Mouse (Mus musculus): Measurements from ENCODE around the gene Baz1b.

Gene Baz1b

DNA sequence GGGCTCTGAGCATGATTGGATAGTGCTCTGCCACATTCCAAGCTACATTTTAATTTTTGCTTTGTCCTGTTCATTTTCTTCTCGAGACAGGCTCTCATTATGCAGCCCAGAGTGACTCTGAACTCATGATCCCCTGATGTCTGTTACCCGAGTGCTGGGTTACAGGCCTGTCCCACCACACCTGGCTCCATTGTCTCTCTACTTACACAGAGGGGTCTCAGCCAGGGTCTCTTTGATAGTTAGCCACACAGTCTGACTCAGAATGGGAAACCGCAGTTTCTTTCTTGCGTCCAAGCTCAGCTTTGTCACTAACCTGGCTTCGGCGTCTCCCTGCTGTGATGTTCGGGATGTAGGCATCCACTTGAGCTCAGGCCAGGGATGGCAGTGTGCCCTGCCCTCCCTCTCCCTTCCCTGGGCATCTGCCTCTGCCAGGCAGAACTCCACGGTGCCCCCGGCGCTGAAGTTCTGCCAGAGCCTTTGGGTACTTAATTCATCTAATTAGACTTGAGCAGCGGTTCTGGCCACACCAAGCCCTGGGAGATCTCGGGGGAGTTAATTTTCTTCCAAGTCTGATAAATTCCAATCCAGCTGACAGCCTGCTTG lies 84.6 kb downstream of the Baz1b start:
- no peak for DNase-seq (ENCODE audit: low read depth, low spot score)

DNA sequence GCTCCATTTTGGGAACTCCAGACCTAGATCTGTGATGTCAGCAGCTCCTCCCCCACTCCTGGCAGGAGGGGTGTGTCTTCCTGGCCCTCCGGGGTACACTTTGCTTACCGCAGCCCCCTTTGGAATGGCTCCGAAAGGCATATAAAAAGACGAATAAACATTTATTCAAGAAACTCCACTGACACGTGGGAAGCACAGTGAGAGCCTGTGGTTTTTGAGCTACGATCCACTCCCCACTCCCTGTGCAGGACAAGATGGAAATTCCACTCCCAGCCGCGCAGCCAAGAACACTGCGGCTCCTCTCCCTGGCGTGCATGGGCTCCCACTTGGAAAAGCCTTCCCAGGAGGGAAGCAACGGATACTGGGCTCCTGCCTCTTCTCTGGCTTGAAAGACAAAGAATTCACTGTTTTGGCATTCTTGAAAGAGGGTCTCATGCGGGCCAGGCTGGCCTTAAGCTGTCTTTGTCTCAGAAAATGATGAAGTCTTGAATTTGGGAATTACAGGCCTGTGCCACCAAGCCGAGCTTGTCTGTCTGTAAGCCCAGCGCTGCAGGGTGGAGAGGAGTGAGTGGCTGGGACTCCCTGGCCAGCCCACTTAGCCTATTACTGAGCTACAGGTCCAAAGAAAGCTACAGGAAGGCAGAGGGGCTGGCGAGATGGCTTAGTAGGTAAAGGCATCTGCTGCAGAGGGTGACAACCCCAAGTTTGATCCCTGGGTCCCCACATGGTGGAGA lies 87.8 kb downstream of the Baz1b start:
- no peak for DNase-seq (ENCODE audit: low read depth, low spot score)

DNA sequence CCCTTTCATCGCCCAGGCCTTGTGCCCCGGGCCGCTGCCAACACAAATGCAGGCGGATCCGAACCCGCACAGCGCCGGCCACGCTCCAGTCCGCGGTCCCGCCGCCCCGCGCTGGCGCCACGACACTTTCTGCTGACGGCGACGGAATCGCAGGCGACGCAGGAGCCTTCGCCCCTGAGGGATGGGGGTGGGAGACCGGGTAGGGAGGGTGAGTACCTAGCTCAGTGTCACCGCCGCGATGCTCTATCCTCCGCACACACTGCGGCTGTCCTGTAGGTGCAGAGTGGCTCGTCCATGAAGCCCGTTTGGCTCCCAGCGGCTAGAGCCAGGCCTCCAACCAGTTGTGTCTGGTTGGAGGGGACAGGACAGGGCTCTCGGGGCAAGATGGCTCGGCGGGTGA lies 89.5 kb downstream of the Baz1b start:
- no peak for DNase-seq (ENCODE audit: low read depth, low spot score)

DNA sequence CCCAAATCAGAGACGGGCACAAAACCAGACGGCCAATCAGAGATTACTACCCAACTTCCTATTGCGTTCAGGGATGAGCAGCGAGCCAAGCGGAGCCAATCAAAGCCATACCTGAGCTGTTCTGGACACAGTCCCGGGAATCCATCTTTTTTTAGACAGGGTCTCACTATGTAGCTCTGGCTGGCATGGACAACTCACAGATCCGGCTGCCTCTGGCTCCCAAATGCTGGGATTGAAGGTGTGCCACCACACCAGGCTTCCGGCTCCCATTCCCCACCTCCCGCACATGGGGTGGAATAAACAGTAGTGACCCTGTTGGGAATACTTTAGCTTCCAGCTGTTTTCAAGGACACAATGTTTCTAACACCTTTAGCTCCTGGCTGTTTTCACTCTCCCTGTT lies 93.2 kb downstream of the Baz1b start:
- no peak for DNase-seq (ENCODE audit: low read depth, low spot score)

DNA sequence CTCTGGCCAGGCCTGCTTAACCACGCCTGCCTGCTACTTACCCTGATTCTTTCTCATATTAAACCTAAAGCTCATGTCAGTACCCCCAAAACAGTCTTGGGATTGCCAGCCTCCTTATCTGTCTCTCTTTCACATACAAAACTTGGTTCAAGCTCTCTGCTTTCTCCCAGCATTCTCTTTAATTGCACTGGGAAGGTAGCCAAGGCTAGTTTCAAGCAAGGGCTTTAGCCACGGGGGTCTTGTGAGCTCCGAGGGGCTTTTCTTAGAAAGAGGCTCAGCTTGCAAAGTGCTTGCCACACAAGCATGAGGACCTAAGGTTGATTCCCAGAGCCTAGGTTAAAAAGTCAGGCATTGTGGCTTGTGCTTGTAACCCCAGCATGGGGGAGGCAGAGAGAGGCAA lies 98.1 kb downstream of the Baz1b start:
- no peak for DNase-seq (ENCODE audit: low read depth, low spot score)

DNA sequence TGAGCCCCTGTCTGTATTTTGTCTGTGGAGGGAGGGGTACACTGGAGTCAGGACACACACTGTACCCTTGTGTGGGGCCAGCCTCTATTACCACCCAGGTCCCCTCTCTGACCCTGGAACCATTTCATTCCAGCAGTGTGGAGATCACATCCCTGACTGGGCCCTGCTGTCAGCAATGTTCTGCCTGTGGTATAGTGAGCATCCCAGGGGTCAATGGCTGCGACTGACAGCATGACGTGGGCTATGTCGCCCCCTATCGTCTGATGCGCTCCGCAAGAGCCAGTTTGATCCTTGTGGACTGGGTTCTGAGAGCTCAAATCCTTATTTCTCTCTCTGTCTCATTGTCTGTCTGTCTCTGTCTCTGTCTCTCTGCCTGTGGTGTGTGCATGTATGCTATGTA lies 99.1 kb downstream of the Baz1b start:
- DNase-seq (ENCODE audit: low read depth, low spot score), result no peak

DNA sequence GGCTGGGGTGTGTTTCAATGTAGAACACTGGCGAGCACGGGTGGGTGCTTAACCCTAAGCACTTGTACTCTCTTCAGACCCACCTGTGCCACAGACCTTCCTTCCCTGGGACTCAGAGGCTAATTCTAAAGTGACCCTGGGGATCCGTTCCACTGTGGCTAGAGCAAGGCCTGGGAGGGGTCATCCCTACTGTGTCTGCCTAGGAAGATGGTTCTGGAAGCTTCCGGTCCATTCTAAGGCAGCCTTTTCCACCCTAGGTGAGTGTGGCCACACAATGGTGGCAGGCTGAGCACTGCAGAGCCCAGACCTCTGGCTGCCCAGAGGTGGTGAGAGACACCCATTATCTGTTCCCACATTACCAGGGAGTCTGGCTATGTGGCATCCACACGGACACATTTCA lies 99.9 kb downstream of the Baz1b start:
- DNase-seq (ENCODE audit: low read depth, low spot score), result no peak

DNA sequence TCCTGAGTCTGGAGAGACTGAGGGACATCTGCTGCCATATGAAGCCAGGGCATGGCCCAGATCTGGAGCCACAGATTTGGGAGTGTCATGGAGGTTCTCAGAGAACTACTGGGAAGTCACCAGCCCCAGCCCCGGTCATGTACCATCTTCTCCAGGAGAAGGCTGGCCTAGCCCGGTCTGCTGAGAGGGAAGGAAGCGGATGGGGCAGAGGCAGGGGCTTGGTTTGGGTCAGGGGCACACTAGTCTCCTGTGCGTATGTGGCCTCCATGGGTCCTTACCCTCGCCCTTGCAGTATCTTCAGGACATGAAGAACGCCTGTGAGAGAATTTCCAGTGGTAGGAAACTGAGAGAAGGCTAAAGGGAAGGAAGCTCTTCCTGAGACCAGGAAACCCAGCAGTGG lies 103.6 kb downstream of the Baz1b start:
- DNase-seq (ENCODE audit: low read depth, low spot score), result no peak

DNA sequence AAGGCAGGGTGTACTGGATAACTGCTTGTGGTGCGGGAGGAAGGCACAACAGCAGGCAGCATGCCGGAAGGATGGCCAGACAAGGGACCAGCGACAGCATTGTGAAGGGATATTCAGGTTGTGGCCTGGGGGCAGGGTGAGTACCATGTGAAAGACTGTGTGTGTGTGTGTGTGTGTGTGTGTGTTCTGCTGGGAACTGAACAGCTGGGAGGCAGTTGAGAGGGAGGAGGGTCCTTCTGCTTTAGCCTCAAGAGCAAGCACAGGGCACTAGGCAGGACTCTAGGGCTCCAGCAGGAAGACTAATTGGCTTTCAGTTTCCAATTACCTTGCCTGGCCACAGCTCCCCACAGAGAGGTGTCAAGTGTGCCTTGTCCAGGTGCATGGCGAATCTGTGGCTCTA lies 104.1 kb downstream of the Baz1b start:
- DNase-seq (ENCODE audit: low read depth, low spot score), result no peak

DNA sequence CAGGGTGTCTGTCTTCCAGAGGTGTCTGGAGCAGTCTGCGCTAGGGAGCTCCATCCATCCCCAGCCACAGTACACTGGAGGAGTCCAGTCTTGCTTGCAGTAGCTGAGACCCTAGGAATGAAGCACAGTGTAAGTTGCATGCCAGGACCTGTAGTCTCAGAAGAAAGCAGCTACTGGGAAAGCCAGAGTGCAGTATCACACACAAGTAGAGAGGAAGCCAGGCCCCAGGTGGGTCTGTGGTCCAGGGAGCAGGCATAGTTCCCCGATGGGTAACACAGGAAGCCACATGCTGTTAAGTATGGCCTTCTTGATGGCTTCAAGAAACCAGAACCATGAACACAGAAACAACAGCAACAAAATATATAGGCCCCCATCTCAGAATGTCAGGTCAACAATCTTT lies 104.9 kb downstream of the Baz1b start:
- DNase-seq (ENCODE audit: low read depth, low spot score), result no peak
